Mouse (Mus musculus): Measurements from ENCODE around the gene Clic5. TPM values are rescaled to one million over a fixed set of nuclear protein-coding genes. Genes with fewer than 3 reads are reported as not detected.

Gene Clic5
- polyA plus RNA-seq, 2 experiments: 0.24 to 0.31 TPM

DNA sequence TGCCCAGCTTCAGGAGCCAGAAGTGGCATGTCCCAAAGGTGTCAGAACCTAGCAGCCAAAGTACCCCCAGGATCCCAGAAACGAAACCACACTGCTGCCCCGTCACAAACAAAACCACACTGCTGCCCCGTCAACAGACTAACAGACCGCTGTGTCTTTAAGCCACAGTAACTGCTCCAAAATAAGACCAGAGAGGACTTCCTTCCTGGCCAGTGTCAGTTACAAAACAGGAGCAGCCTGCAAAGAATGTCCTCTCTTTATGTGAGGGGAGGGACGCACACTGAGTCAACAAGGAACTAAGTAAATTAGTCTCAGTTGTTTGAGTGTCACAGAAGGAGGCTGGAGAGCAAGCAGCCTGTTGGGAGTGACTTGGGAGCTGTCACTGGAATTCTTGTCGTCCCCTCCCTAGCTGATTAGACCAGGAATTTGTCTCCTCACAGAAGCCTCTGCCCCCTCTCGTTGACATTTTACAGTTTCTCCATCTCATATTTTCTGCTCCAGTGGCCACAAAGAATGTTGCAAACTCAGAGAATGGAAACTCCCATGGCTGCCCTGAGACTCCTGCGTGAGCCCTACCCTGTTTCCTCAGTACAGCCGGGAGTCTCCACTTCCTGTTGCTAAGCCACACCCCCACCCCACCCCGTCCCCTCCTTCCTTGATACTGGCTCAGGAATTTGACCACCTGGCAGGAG is 50.8 kb downstream of the Clic5 start:
- Histone ChIP-seq H3K4me1 (replicated peaks; ENCODE audit: control insufficient read depth in 2 of 2, insufficient read depth in 2 of 2, low read length in 1 of 2) (peaks cover 0 to 8% of the 10 kb centered on the region in 2 experiments; a peak in 2 of 4 replicates), H3K36me3 (replicated peaks; ENCODE audit: control insufficient read depth, insufficient read depth, low read depth) (no peaks in the 10 kb centered on the region), H3K4me2 (ENCODE audit: low read depth) (peak overlapping the region; percentile 34), H3K9ac (replicated peaks) (no peak overlapping the region), H3K4me3 (ENCODE audit: insufficient read depth in 1 of 2, low read depth in 2 of 2, low read length in 2 of 2) (peak overlapping the region in 1 of 2 experiments; percentile 6; a peak in 1 of 4 replicates), H3K9me3 (ENCODE audit: control insufficient read depth, low read length) (no peaks in the 10 kb centered on the region), H3K27ac (no peak overlapping the region), H3K27me3 (ENCODE audit: control insufficient read depth, insufficient read depth, low read length) (no peaks in the 10 kb centered on the region)
- WGBS (ENCODE audit: insufficient replicate concordance): 4% methylated on average over 10 of the region's 10 CpGs
- TF ChIP-seq CTCF (IDR thresholded peaks at IDR 0.05; ENCODE audit: low read depth): no peak
- no peak for TF ChIP-seq EP300 (IDR thresholded peaks at IDR 0.05; ENCODE audit: low read depth)
- ATAC-seq (ENCODE audit: insufficient read depth) (no peak), DNase-seq (ENCODE audit: low read depth in 3 of 3, low spot score in 3 of 3) (no peak)

DNA sequence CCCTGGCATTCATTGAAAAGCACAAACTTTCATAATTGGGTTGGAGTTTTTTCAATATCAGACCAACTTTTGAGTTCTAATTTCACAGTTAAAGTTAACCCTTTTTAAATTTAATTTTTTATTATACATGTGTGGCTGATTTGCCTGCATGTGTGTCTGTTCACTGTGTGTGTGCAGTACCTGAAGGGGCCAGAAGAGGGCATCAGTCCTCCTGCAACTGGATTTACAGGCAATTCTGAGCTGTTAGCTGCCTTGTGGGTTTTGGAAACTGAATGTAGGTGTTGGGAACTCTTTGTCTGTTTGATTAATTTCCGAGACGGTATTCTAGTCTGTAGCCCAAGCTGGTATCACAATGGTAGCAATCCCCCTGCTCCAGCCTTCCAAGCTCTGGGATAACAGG is 52.4 kb downstream of the Clic5 start:
- DNase-seq (ENCODE audit: low read depth in 3 of 3, low spot score in 3 of 3) (no peak), ATAC-seq (ENCODE audit: insufficient read depth) (no peak)
- 75% methylated on average over 2 of the region's 2 CpGs for WGBS (ENCODE audit: insufficient replicate concordance)
- Histone ChIP-seq H3K27me3 (ENCODE audit: control insufficient read depth, insufficient read depth, low read length) (no peaks in the 10 kb centered on the region), H3K36me3 (replicated peaks; ENCODE audit: control insufficient read depth, insufficient read depth, low read depth) (no peaks in the 10 kb centered on the region), H3K4me2 (ENCODE audit: low read depth) (no peak overlapping the region), H3K27ac (no peak overlapping the region), H3K4me3 (ENCODE audit: insufficient read depth in 1 of 2, low read depth in 2 of 2, low read length in 2 of 2) (no peak overlapping the region), H3K9ac (replicated peaks) (no peak overlapping the region), H3K4me1 (replicated peaks; ENCODE audit: control insufficient read depth in 2 of 2, insufficient read depth in 2 of 2, low read length in 1 of 2) (peaks cover 0 to 8% of the 10 kb centered on the region in 2 experiments; a peak in 2 of 4 replicates), H3K9me3 (ENCODE audit: control insufficient read depth, low read length) (no peaks in the 10 kb centered on the region)
- TF ChIP-seq EP300 (IDR thresholded peaks at IDR 0.05; ENCODE audit: low read depth): no peak
- TF ChIP-seq CTCF (IDR thresholded peaks at IDR 0.05; ENCODE audit: low read depth): peak; percentile 52

DNA sequence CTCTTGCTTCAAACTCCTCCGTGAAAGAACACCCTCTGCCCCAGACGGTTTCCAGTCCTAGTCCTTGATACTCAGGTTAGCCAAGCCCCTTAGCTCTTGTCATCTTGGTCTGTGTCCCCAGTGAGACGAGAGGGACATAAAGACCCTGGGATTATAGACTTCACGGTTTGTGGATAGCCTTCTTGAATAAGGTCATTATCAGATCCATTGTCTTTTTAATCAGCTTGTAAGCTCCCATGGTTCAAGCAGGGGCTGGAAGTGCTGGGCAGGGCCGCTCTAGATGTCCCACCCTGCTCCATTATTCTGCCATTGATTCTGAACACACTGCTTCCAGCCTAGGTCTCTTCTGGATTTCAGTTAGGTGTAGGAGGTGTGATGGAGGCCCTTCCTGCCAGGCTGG is 55.7 kb downstream of the Clic5 start:
- 51% methylated on average over 5 of the region's 5 CpGs for WGBS (ENCODE audit: insufficient replicate concordance)
- Histone ChIP-seq H3K4me2 (ENCODE audit: low read depth) (no peak overlapping the region), H3K27ac (no peak overlapping the region), H3K4me3 (ENCODE audit: insufficient read depth in 1 of 2, low read depth in 2 of 2, low read length in 2 of 2) (no peak overlapping the region), H3K4me1 (replicated peaks; ENCODE audit: control insufficient read depth in 2 of 2, insufficient read depth in 2 of 2, low read length in 1 of 2) (peaks cover 0 to 7% of the 10 kb centered on the region in 2 experiments; a peak in 2 of 4 replicates), H3K9me3 (ENCODE audit: control insufficient read depth, low read length) (no peaks in the 10 kb centered on the region), H3K9ac (replicated peaks) (no peak overlapping the region), H3K36me3 (replicated peaks; ENCODE audit: control insufficient read depth, insufficient read depth, low read depth) (no peaks in the 10 kb centered on the region), H3K27me3 (ENCODE audit: control insufficient read depth, insufficient read depth, low read length) (no peaks in the 10 kb centered on the region)
- TF ChIP-seq CTCF (IDR thresholded peaks at IDR 0.05; ENCODE audit: low read depth) (no peak), EP300 (IDR thresholded peaks at IDR 0.05; ENCODE audit: low read depth) (no peak)
- ATAC-seq (ENCODE audit: insufficient read depth) (no peak), DNase-seq (ENCODE audit: low read depth in 3 of 3, low spot score in 3 of 3) (no peak)

DNA sequence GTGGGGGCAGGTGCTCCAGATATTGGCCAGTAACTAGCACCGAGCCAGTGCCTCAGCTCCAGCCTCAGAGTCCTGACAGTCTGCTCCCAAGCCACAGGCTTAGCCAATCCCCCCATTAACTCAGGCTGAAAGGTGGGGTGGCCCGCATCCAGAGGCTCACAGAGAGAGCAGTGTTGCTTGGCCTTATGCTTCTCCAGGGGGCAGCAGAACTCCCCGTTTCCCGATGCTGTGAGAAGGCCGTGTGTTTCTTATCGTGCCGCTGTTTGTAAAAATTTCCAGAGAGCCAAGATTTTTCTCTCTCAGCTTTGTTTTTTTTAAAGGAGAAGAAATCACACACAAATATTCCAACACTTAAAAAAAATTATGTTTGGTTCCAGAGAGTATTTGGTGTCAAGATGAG is 56.2 kb downstream of the Clic5 start:
- Histone ChIP-seq H3K9me3 (ENCODE audit: control insufficient read depth, low read length) (no peaks in the 10 kb centered on the region), H3K9ac (replicated peaks) (no peak overlapping the region), H3K4me2 (ENCODE audit: low read depth) (no peak overlapping the region), H3K4me3 (ENCODE audit: insufficient read depth in 1 of 2, low read depth in 2 of 2, low read length in 2 of 2) (no peak overlapping the region), H3K4me1 (replicated peaks; ENCODE audit: control insufficient read depth in 2 of 2, insufficient read depth in 2 of 2, low read length in 1 of 2) (peaks cover 0 to 3% of the 10 kb centered on the region in 2 experiments; a peak in 2 of 4 replicates), H3K27ac (no peak overlapping the region), H3K36me3 (replicated peaks; ENCODE audit: control insufficient read depth, insufficient read depth, low read depth) (no peaks in the 10 kb centered on the region), H3K27me3 (ENCODE audit: control insufficient read depth, insufficient read depth, low read length) (no peaks in the 10 kb centered on the region)
- ATAC-seq (ENCODE audit: insufficient read depth) (no peak), DNase-seq (ENCODE audit: low read depth in 3 of 3, low spot score in 3 of 3) (no peak)
- TF ChIP-seq EP300 (IDR thresholded peaks at IDR 0.05; ENCODE audit: low read depth) (no peak), CTCF (IDR thresholded peaks at IDR 0.05; ENCODE audit: low read depth) (no peak)
- WGBS (ENCODE audit: insufficient replicate concordance): 30% methylated on average over 7 of the region's 7 CpGs

DNA sequence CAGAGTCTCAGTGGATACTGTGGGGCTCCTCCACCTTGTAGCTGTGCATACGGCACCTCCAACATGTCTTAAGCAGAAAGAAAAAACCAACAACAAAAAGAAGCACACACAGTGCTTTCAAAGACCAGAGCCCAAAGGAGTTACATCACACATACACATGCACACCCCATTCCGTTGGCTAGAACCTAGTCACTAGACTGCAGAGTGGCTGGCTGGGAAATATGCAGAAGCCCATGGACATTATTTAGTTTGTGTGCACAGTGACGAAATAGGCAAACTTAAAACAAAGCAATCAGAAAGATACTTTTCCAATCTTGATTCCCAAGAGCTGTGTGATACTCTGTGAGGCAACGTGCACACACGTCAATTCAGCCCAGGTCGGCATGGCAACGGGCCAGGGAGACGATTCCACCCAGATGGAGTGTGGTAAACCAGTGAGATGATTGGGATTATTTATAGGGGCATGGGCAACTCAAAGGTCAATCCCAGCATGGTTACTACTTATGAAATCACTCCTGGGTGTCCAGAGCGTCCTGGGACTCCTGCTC is 57.8 kb downstream of the Clic5 start:
- TF ChIP-seq EP300 (IDR thresholded peaks at IDR 0.05; ENCODE audit: low read depth) (no peak), CTCF (IDR thresholded peaks at IDR 0.05; ENCODE audit: low read depth) (no peak)
- DNase-seq (ENCODE audit: low read depth in 3 of 3, low spot score in 3 of 3): no peak
- Histone ChIP-seq H3K9me3 (ENCODE audit: control insufficient read depth, low read length) (no peaks in the 10 kb centered on the region), H3K27ac (no peak overlapping the region), H3K4me3 (ENCODE audit: insufficient read depth in 1 of 2, low read depth in 2 of 2, low read length in 2 of 2) (no peak overlapping the region), H3K36me3 (replicated peaks; ENCODE audit: control insufficient read depth, insufficient read depth, low read depth) (no peaks in the 10 kb centered on the region), H3K9ac (replicated peaks) (no peak overlapping the region), H3K4me2 (ENCODE audit: low read depth) (no peak overlapping the region), H3K27me3 (ENCODE audit: control insufficient read depth, insufficient read depth, low read length) (no peaks in the 10 kb centered on the region), H3K4me1 (replicated peaks; ENCODE audit: control insufficient read depth in 2 of 2, insufficient read depth in 2 of 2, low read length in 1 of 2) (no peaks in the 10 kb centered on the region)
- 65% methylated on average over 9 of the region's 9 CpGs for WGBS (ENCODE audit: insufficient replicate concordance)
- ATAC-seq (ENCODE audit: insufficient read depth): no peak

All from liver, embryonic 14.5 days (tissue).